ENCODE assay signal across 10 mouse cellular contexts in genomic region chr13:62917416-62918110, GRCm38 (mm10). TPM values are rescaled to one million over a fixed set of nuclear protein-coding genes. Genes with fewer than 3 reads are reported as not detected.
A peak's percentile ranks its signal among the peaks of the same experiment; 100 is the strongest.
DNase-seq lines count a peak whose midpoint lies in the region; ATAC-seq lines count a peak whose summit lies in the region.
"Had no signal": no experiment of that assay in that cellular context is flagged by ENCODE, and none has a peak within 500 bp of the region (broad histone marks: within the 10 kb centered on the region; RNA-seq: fewer than 3 reads in every experiment).

No protein-coding gene starts in this region.

- H3K36me3 ChIP-seq in hindbrain, embryonic 15.5 days, result no peaks in the 10 kb centered on the region
- H3K36me3 ChIP-seq in hindbrain, embryonic 11.5 days (ENCODE audit: control insufficient read depth, insufficient read depth, low read length), result no peaks in the 10 kb centered on the region
- H3K36me3 ChIP-seq in neural tube, embryonic 13.5 days, result no peaks in the 10 kb centered on the region
- no peaks in the 10 kb centered on the region for H3K36me3 ChIP-seq in neural tube, embryonic 14.5 days (ENCODE audit: control insufficient read depth, insufficient read depth, low read length)

- no peaks in the 10 kb centered on the region for H3K4me1 ChIP-seq in hindbrain, embryonic 15.5 days (replicated peaks)
- H3K4me1 ChIP-seq in hindbrain, embryonic 11.5 days (replicated peaks; ENCODE audit: control insufficient read depth, insufficient read depth, low read length), result no peaks in the 10 kb centered on the region
- H3K4me1 ChIP-seq in neural tube, embryonic 13.5 days (replicated peaks), result peaks cover 5% of the 10 kb centered on the region; the same call in 1 of the 2 replicates
- H3K4me1 ChIP-seq in neural tube, embryonic 14.5 days (ENCODE audit: control insufficient read depth, insufficient read depth, low read length), result no peaks in the 10 kb centered on the region
- H3K4me1 ChIP-seq: megakaryocyte, embryonic 14.5 days had no signal

- H3K27me3 ChIP-seq in hindbrain, embryonic 15.5 days, result no peaks in the 10 kb centered on the region
- no peaks in the 10 kb centered on the region for H3K27me3 ChIP-seq in hindbrain, embryonic 11.5 days (ENCODE audit: control insufficient read depth, insufficient read depth, low read length)
- H3K27me3 ChIP-seq in neural tube, embryonic 13.5 days, result no peaks in the 10 kb centered on the region
- no peaks in the 10 kb centered on the region for H3K27me3 ChIP-seq in neural tube, embryonic 14.5 days (ENCODE audit: control insufficient read depth, insufficient read depth, low read length)
- H3K27me3 ChIP-seq: CH12.LX had no signal

- WGBS in hindbrain, embryonic 15.5 days, result 33% methylated on average over 1 of the region's 1 CpGs
- 56% methylated on average over 1 of the region's 1 CpGs for WGBS in hindbrain, embryonic 11.5 days
- 47% methylated on average over 1 of the region's 1 CpGs for WGBS in neural tube, embryonic 13.5 days
- 28% methylated on average over 1 of the region's 1 CpGs for WGBS in neural tube, embryonic 14.5 days

- no peak overlapping the region for H3K4me2 ChIP-seq in hindbrain, embryonic 15.5 days
- no peak overlapping the region for H3K4me2 ChIP-seq in hindbrain, embryonic 11.5 days (replicated peaks; ENCODE audit: low read depth, low read length)
- H3K4me2 ChIP-seq in neural tube, embryonic 13.5 days, result no peak overlapping the region
- no peak overlapping the region for H3K4me2 ChIP-seq in neural tube, embryonic 14.5 days (ENCODE audit: low read depth, low read length)

- no peaks in the 10 kb centered on the region for H3K9me3 ChIP-seq in hindbrain, embryonic 15.5 days
- H3K9me3 ChIP-seq in hindbrain, embryonic 11.5 days (ENCODE audit: control insufficient read depth, low read length), result no peaks in the 10 kb centered on the region
- no peaks in the 10 kb centered on the region for H3K9me3 ChIP-seq in neural tube, embryonic 13.5 days
- no peaks in the 10 kb centered on the region for H3K9me3 ChIP-seq in neural tube, embryonic 14.5 days (ENCODE audit: control insufficient read depth, low read length)

- DNase-seq in hindbrain, embryonic 11.5 days (ENCODE audit: low spot score), result no peak
- no peak for DNase-seq in neural tube, embryonic 10.5 days (ENCODE audit: extremely low spot score, low spot score)
- peak; percentile 44 to 46 for DNase-seq in adrenal gland, postnatal 36 days
- no peak for DNase-seq in frontal cortex, postnatal 14 days (ENCODE audit: low spot score in 2 of 2)
- DNase-seq: cerebellum, postnatal 36 days had no signal

- ATAC-seq in hindbrain, embryonic 15.5 days (ENCODE audit: low FRiP score, low read depth), result peak; percentile 69
- no peak for ATAC-seq in hindbrain, embryonic 11.5 days (ENCODE audit: low FRiP score)
- ATAC-seq in neural tube, embryonic 13.5 days (ENCODE audit: low read depth), result peak; percentile 92
- ATAC-seq in neural tube, embryonic 14.5 days (ENCODE audit: low read depth), result peak; percentile 79; the same call in 1 of the 2 replicates

- H3K4me3 ChIP-seq in hindbrain, embryonic 15.5 days, result no peak overlapping the region
- H3K4me3 ChIP-seq in hindbrain, embryonic 11.5 days (ENCODE audit: low read depth, low read length), result no peak overlapping the region
- H3K4me3 ChIP-seq in neural tube, embryonic 13.5 days, result no peak overlapping the region
- H3K4me3 ChIP-seq in neural tube, embryonic 14.5 days (ENCODE audit: low read depth, low read length), result no peak overlapping the region
- H3K4me3 ChIP-seq: megakaryocyte, embryonic 14.5 days had no signal

- H3K9ac ChIP-seq in hindbrain, embryonic 15.5 days, result no peak overlapping the region
- no peak overlapping the region for H3K9ac ChIP-seq in hindbrain, embryonic 11.5 days (ENCODE audit: low read depth, low read length)
- H3K9ac ChIP-seq in neural tube, embryonic 13.5 days, result no peak overlapping the region
- no peak overlapping the region for H3K9ac ChIP-seq in neural tube, embryonic 14.5 days (replicated peaks; ENCODE audit: low read depth, low read length)

- no peak overlapping the region for H3K27ac ChIP-seq in hindbrain, embryonic 15.5 days (replicated peaks)
- no peak overlapping the region for H3K27ac ChIP-seq in hindbrain, embryonic 11.5 days (ENCODE audit: low read depth, low read length)
- peak overlapping the region; percentile 46; the same call in 1 of the 2 replicates for H3K27ac ChIP-seq in neural tube, embryonic 13.5 days (replicated peaks)
- H3K27ac ChIP-seq in neural tube, embryonic 14.5 days (ENCODE audit: low read depth, low read length), result no peak overlapping the region

RNA-seq across cellular contexts. Expression of gene Fbp1, which starts 29.5 kb away (rescaled TPM):
- polyA plus RNA-seq in hindbrain, embryonic 15.5 days (2015; fragmentation: Nextera tagmentation; extraction: Ambion mirVana), result 0.49 and 0.59 TPM in 2 replicates
- not detected in 2 replicates for polyA plus RNA-seq in hindbrain, embryonic 11.5 days (2014; fragmentation: Nextera tagmentation; extraction: Ambion mirVana)
- 2.3 and 2.9 TPM in 2 replicates for polyA plus RNA-seq in neural tube, embryonic 13.5 days (2015; fragmentation: Nextera tagmentation; extraction: Ambion mirVana)
- total RNA-seq in adrenal gland, postnatal 36 days (2021), result 1 to 10 TPM; 1.3 to 1.4 TPM
- 0.27 and 0.68 TPM in 2 replicates for polyA plus RNA-seq in neural tube, embryonic 14.5 days (2014; fragmentation: Nextera tagmentation; extraction: Ambion mirVana)
- total RNA-seq: CH12.LX had no signal

RNA-seq across cellular contexts. Expression of gene 2010111I01Rik, which starts 47.1 kb away (rescaled TPM):
- 27.7 and 34.6 TPM in 2 replicates for polyA plus RNA-seq in hindbrain, embryonic 15.5 days (2015; fragmentation: Nextera tagmentation; extraction: Ambion mirVana)
- 41.9 and 46.2 TPM in 2 replicates for polyA plus RNA-seq in hindbrain, embryonic 11.5 days (2014; fragmentation: Nextera tagmentation; extraction: Ambion mirVana)
- 77.8 and 87.6 TPM in 2 replicates for polyA plus RNA-seq in neural tube, embryonic 13.5 days (2015; fragmentation: Nextera tagmentation; extraction: Ambion mirVana)
- total RNA-seq in adrenal gland, postnatal 36 days (2021), result 10 to 100 TPM; 80.6 to 90.0 TPM
- polyA plus RNA-seq in neural tube, embryonic 14.5 days (2014; fragmentation: Nextera tagmentation; extraction: Ambion mirVana), result 28.8 and 60.2 TPM in 2 replicates

RNA-seq across cellular contexts. Expression of gene Fbp2, which starts 59.3 kb away (rescaled TPM):
- polyA plus RNA-seq in hindbrain, embryonic 15.5 days (2015; fragmentation: Nextera tagmentation; extraction: Ambion mirVana), result 0.69 and 1.2 TPM in 2 replicates
- polyA plus RNA-seq in hindbrain, embryonic 11.5 days (2014; fragmentation: Nextera tagmentation; extraction: Ambion mirVana), result 0.14 TPM in 1 of 2 replicates, not detected in the other
- polyA plus RNA-seq in neural tube, embryonic 13.5 days (2015; fragmentation: Nextera tagmentation; extraction: Ambion mirVana), result 0.33 and 0.51 TPM in 2 replicates
- 1 to 10 TPM; 1.2 to 6.5 TPM for total RNA-seq in adrenal gland, postnatal 36 days (2021)
- polyA plus RNA-seq in neural tube, embryonic 14.5 days (2014; fragmentation: Nextera tagmentation; extraction: Ambion mirVana), result 0.19 and 0.55 TPM in 2 replicates

Comparison
In these comparisons a context has a peak if more than half of its experiments do, and no peak if none do; other contexts are left out.
1. DNase-seq: peak in adrenal gland, postnatal 36 days (2 of 2); none in hindbrain, embryonic 11.5 days (single experiment), neural tube, embryonic 10.5 days (single experiment) and frontal cortex, postnatal 14 days (0 of 2).